Mouse (Mus musculus) forebrain, embryonic 14.5 days (tissue): ENCODE measurements around the gene Ccl22. TPM values are rescaled to one million over a fixed set of nuclear protein-coding genes. Genes with fewer than 3 reads are reported as not detected.

Source experiments
- ATAC-seq: fragments of 200-750 bp; cut with Nextera tagmentation; 2 replicates; pipeline ENCODE4 v1.8.0; 2017; ENCODE audit warnings: mild to moderate bottlenecking, moderate library complexity
- DNase-seq: peaks from one replicate; pipeline ENCODE4 v3.0.0-alpha.2; 2015; ENCODE audit warnings: low spot score
- H3K27ac ChIP-seq: fragments of 300-500 bp; sonication (generic); 2 replicates; pipeline ENCODE4 v1.5.1; 2014; ENCODE audit warnings: low read depth, mild to moderate bottlenecking, control low read depth, low read length, moderate library complexity
- H3K27me3 ChIP-seq: fragments of 300-500 bp; sonication (generic); replicated peaks from 2 replicates; pipeline ENCODE4 v1.6.1; 2014; ENCODE audit warnings: low read length, control low read depth, mixed read lengths; ENCODE audit not compliant: control insufficient read depth, insufficient read depth
- H3K36me3 ChIP-seq: fragments of 300-500 bp; sonication (generic); 2 replicates; pipeline ENCODE4 v1.6.1; 2014; ENCODE audit warnings: low read length, control low read depth; ENCODE audit not compliant: control insufficient read depth, insufficient read depth
- H3K4me1 ChIP-seq: fragments of 300-500 bp; sonication (generic); 2 replicates; pipeline ENCODE4 v1.6.1; 2014; ENCODE audit warnings: antibody characterized with exemption, low read length, control low read depth; ENCODE audit not compliant: control insufficient read depth, insufficient read depth
- H3K4me2 ChIP-seq: fragments of 300-500 bp; sonication (generic); 2 replicates; pipeline ENCODE4 v1.6.1; 2014; ENCODE audit warnings: mild to moderate bottlenecking, control low read depth, low read length
- H3K4me3 ChIP-seq: fragments of 300-500 bp; sonication (generic); 2 replicates; pipeline ENCODE4 v1.5.1; 2014; ENCODE audit warnings: low read depth, low read length, control low read depth
- H3K9ac ChIP-seq: fragments of 300-500 bp; sonication (generic); 2 replicates; pipeline ENCODE4 v1.6.1; 2014; ENCODE audit warnings: mild to moderate bottlenecking, low read length, control low read depth, moderate library complexity
- H3K9me3 ChIP-seq: fragments of 300-500 bp; sonication (generic); replicated peaks from 2 replicates; pipeline ENCODE4 v1.6.1; 2016; ENCODE audit warnings: low read length, control low read depth, mixed read lengths; ENCODE audit not compliant: control insufficient read depth
- WGBS: fragments of 180-500 bp; shearing (Covaris S2); extraction: QIAGEN DNeasy Blood & Tissue Kit; methylation state at CpG from one replicate; pipeline ENCODE4 v1.1.7; 2014; 5-methylcytosine and 5-hydroxymethylcytosine counted together
- polyA plus RNA-seq: library from polyadenylated mRNA; unstranded; fragments of >200 nt; fragmentation: Nextera tagmentation; extraction: Ambion mirVana; gene quantifications from 2 replicates; pipeline ENCODE4 v1.2.1, GENCODE M21; 2014

The Ccl22 gene
- polyA plus RNA-seq, 1 experiment from 2014 or later, result not detected

DNA sequence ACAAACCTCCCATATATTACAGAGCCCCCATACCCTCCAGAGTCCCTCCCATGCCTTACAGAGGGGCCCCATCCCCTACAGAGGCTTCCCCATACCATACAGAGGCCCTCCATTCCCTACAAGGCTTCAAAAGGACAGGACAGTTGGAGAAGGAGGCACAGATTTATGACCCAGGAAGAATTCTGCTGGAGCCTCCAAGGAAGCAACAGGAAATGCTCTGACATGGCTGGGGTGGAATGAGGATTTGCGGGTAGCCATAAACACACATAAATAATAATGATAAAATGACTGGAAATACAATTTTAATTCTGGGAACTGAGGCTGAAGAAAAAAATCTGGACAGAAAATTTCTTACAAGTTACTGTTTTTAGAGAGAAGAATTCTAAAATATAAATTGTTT, 28.5 kb upstream of the Ccl22 start:
- WGBS, result 95% methylated on average over 1 of the region's 1 CpGs
- no peaks in the 10 kb centered on the region for H3K9me3 ChIP-seq

DNA sequence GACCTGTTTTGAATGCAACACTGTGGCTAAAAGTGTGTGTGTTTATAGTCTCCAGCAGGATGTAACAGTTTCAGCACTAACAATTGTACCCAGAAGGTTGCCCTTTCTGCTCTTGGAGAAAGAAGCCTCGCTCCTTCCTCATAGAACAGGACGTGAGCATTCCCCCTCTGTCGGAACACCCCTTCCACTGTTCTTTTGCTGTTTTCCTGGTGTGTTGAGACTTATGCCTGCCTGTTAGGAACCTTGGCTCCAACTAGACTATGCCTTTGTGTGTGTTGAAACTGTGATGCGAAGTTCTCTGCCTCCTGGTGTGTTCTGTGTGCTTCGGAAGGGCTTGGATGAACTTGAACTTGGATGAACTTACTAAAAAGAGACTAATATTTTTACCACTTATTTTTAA, 19.4 kb upstream of the Ccl22 start:
- H3K4me1 ChIP-seq, result no peaks in the 10 kb centered on the region
- WGBS, result 84% methylated on average over 5 of the region's 5 CpGs
- DNase-seq (no peak), ATAC-seq (no peak)
- no peak overlapping the region for H3K27ac ChIP-seq
- H3K27me3 ChIP-seq, result no peaks in the 10 kb centered on the region
- no peak overlapping the region for H3K4me2 ChIP-seq
- H3K4me3 ChIP-seq, result no peak overlapping the region
- H3K9ac ChIP-seq, result no peak overlapping the region
- no peaks in the 10 kb centered on the region for H3K36me3 ChIP-seq
- H3K9me3 ChIP-seq, result no peaks in the 10 kb centered on the region

More for the DNA sequence above, 28.5 kb upstream of the Ccl22 start:
- Histone ChIP-seq H3K27ac (no peak overlapping the region), H3K9ac (no peak overlapping the region), H3K4me1 (no peaks in the 10 kb centered on the region), H3K36me3 (no peaks in the 10 kb centered on the region), H3K4me2 (no peak overlapping the region), H3K27me3 (no peaks in the 10 kb centered on the region), H3K4me3 (no peak overlapping the region)
- DNase-seq (no peak), ATAC-seq (no peak)

DNA sequence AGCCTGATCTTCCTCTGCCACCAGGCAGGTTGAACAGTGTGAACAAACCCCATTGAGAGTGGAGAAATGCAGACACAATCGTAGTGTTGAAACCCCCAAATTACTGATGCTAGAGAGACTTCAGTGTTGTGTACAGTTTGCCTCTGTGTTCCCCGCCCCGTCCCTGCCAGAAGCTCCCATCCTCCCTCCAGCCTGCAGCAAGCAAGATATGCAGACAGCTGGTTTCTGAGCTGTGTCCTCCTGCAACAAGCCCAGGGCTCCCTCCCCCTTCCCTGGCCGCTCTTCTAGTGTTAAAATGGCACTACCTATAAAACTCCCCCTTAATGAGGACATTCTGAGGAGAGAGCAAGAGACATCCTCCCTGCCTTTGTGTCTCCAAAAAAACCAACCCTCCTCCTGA, 16.1 kb upstream of the Ccl22 start:
- Histone ChIP-seq H3K9ac (no peak overlapping the region), H3K27ac (no peak overlapping the region), H3K4me3 (no peak overlapping the region), H3K9me3 (no peaks in the 10 kb centered on the region), H3K4me2 (no peak overlapping the region), H3K27me3 (no peaks in the 10 kb centered on the region), H3K36me3 (no peaks in the 10 kb centered on the region), H3K4me1 (no peaks in the 10 kb centered on the region)
- WGBS, result 86% methylated on average over 4 of the region's 4 CpGs
- ATAC-seq (no peak), DNase-seq (no peak)

DNA sequence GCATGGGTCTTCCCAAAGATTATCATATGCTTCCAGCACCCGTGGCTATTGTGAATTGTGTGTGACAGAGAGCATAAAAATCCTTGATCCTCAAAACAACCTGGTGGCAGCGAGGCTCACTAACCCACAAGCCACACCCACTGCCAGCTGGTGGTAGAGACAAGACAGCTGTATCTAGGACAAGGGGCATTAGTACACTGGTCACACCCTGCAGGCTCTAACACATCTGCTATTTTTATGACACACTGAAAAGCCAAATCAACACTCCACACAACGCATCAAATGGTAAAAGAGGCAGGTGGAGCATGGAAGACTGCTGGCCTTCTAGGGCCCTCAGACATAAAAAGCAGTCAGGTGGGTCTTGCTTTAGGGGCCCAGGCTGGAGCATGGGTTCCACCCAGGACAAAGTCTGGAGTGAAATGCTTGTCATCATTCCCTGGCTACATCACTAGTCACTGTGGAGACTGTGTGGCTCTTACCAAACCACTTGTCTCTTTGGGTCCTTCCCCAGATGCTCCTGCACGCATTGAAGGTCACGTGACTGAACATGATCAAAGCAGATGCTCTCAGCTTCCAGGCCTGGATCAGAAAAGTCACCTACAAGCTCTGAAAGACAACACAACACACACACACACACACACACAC, 11.4 kb upstream of the Ccl22 start:
- no peak overlapping the region for H3K4me3 ChIP-seq
- H3K4me2 ChIP-seq, result no peak overlapping the region
- no peak overlapping the region for H3K27ac ChIP-seq
- H3K4me1 ChIP-seq, result no peaks in the 10 kb centered on the region
- WGBS, result 82% methylated on average over 5 of the region's 5 CpGs
- H3K27me3 ChIP-seq, result no peaks in the 10 kb centered on the region
- ATAC-seq (no peak), DNase-seq (no peak)
- no peak overlapping the region for H3K9ac ChIP-seq
- H3K36me3 ChIP-seq, result no peaks in the 10 kb centered on the region
- H3K9me3 ChIP-seq, result no peaks in the 10 kb centered on the region

DNA sequence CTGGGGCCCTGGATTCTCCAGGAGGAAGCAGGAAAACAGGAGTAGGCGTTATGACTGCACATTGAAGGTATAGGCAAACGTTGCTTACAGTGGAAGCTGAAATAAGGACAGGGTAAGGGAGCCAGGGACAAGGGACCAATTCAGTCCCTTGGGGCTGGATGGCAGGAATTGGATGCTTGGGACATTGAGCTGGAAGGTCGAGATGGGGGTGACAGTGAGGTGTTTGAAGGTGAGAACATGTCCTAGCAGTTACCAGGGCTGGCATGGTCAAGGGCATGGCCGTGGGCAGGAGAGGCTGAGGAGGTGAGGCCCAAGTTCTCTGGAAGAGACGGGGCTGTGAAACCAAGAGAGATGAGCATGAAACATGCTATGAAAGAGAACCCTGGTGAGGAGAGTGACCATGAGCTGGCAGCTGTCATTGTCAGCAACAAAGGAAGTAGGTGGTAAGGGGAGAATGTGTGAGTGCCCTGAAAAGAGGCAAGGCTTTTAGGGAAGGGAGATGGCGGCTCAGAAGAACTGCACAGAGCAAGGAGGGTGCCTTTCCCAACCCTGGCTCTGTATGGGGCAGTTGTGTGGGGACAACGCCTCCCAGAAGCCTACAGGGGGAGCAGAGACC, 10.5 kb upstream of the Ccl22 start:
- Histone ChIP-seq H3K9ac (no peak overlapping the region), H3K4me1 (no peaks in the 10 kb centered on the region), H3K9me3 (no peaks in the 10 kb centered on the region), H3K27ac (no peak overlapping the region), H3K4me3 (no peak overlapping the region), H3K4me2 (no peak overlapping the region), H3K27me3 (no peaks in the 10 kb centered on the region), H3K36me3 (no peaks in the 10 kb centered on the region)
- ATAC-seq, result no peak
- DNase-seq, result no peak
- 71% methylated on average over 7 of the region's 7 CpGs for WGBS

DNA sequence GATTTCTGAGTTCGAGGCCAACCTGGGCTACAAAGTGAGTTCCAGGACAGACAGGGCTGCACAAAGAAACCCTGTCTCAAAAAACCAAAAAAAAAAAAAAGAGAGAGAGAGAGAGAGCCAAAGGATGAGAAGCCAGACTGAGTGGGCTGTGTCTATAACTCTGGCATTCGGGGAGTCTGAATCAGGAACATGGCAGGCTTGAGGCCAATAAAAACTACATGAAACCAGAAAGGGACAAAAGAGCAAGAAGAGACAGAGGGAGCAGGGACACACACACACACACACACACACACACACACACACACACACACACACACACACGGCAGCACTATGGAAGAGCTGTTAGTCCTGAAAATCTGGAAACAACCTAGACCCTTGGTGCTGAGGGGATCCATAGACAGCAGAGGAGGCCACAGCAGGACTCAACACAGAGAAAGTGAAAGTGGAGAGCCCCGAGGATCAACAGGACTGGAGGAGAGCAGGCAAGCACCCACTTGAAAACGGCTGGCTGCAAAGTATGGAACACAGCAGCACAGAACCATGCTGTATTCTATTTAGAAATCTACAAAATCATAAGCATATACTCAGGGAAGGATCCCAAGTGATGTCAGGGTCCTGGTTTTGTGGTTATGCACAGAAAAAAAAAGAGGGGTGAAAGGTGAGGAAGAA, 9.8 kb upstream of the Ccl22 start:
- DNase-seq, result no peak
- no peaks in the 10 kb centered on the region for H3K9me3 ChIP-seq
- H3K36me3 ChIP-seq, result no peaks in the 10 kb centered on the region
- no peaks in the 10 kb centered on the region for H3K4me1 ChIP-seq
- H3K27ac ChIP-seq, result no peak overlapping the region
- no peak overlapping the region for H3K9ac ChIP-seq
- no peak for ATAC-seq
- H3K4me3 ChIP-seq, result no peak overlapping the region
- H3K27me3 ChIP-seq, result no peaks in the 10 kb centered on the region
- no peak overlapping the region for H3K4me2 ChIP-seq
- WGBS, result 83% methylated on average over 5 of the region's 5 CpGs

DNA sequence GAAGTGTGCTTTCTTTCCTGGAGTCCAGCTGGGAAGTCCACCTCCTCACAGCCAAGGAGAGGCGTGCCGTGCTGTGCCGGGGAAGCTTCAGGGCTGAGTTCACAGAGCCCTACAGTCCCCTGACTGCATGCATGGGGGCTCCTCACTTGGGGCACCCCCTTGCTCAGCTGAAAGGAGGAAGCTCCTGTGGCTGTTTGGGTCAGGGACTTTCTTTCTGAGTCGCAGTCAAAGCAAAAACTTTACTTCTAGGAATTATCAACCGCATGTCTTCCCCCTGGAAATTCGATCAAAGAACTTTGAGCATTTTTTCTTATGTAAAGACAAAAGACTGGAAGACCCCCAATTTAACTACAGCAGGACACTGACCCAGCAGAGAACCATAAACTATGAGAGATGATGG, 5.6 kb upstream of the Ccl22 start:
- Histone ChIP-seq H3K9ac (no peak overlapping the region), H3K4me3 (no peak overlapping the region), H3K4me2 (no peak overlapping the region), H3K36me3 (no peaks in the 10 kb centered on the region), H3K4me1 (no peaks in the 10 kb centered on the region), H3K9me3 (no peaks in the 10 kb centered on the region), H3K27ac (no peak overlapping the region), H3K27me3 (no peaks in the 10 kb centered on the region)
- no peak for DNase-seq
- ATAC-seq, result no peak
- WGBS, result 89% methylated on average over 6 of the region's 6 CpGs

DNA sequence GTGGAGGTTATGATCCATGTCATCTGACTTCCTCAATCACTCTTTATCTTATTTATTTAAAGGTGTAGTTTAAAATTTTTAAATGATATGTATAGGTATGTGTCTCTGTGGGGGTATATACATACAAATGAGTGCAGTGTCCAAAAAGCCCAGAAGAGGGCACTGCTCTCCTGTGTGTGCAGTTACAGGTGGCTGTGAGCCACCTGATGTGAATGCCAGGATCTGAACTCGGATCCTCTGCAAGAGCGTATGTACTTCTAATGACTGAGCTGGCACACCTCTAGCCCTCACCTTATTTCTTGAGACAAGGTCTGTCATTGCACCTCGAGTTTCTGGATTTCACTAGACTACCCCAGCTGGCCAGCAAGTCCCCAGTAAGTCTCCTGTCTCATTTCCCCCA, 4.8 kb upstream of the Ccl22 start:
- Histone ChIP-seq H3K9me3 (no peaks in the 10 kb centered on the region), H3K27ac (no peak overlapping the region), H3K36me3 (no peaks in the 10 kb centered on the region), H3K9ac (no peak overlapping the region), H3K4me3 (no peak overlapping the region), H3K4me2 (no peak overlapping the region), H3K4me1 (no peaks in the 10 kb centered on the region), H3K27me3 (no peaks in the 10 kb centered on the region)
- DNase-seq (peak; percentile 0), ATAC-seq (no peak)
- WGBS, result 89% methylated on average over 3 of the region's 3 CpGs

DNA sequence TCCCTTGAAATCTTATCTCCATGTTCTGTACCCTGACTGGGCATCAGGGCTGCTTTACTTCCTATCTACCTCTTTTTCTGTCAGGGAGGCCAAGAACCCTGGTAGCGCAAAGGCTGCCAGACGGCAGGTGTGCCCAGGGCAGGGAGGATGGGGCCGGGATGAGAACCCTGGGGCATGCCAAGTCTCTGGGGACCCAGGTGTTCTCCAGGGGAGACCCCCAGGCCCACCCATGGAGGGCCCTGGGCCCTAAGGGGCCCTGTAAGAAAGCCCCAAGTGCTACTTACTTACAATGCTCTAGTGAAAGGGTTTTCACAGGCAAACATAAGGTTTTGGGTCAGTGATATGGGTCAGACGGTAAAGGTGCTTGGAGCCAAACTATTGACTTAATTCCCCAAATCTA, 3.7 kb upstream of the Ccl22 start:
- Histone ChIP-seq H3K4me1 (no peaks in the 10 kb centered on the region), H3K4me3 (no peak overlapping the region), H3K27ac (no peak overlapping the region), H3K9me3 (no peaks in the 10 kb centered on the region), H3K4me2 (no peak overlapping the region), H3K9ac (no peak overlapping the region), H3K36me3 (no peaks in the 10 kb centered on the region), H3K27me3 (no peaks in the 10 kb centered on the region)
- DNase-seq (no peak), ATAC-seq (no peak)
- WGBS, result 97% methylated on average over 4 of the region's 4 CpGs
